17 mouse cellular contexts compared by ENCODE assay signal in the genomic region with DNA sequence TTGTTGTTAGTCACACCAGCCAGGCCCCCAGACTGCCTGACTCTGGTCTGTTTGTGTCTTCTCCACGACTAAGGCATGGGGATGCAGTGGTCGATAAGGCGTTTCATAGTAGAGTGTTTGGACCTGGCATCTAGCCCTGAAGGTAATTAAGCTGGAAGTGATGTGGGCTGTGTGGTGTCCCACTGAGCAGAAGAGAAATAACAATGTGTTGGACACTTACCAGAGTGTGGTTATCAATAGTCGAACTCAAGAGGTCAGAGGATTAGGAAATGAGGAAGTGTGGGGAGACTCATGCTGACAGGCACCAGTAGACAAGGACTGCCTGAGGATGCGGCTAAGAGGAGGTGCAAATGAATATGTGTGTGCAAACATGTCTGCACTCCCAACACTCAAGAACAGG. TPM values are rescaled to one million over a fixed set of nuclear protein-coding genes. Genes with fewer than 3 reads are reported as not detected.
DNase-seq lines count a peak whose midpoint lies in the region; ATAC-seq and TF ChIP-seq lines count a peak whose summit lies in the region.
"Not testable (repeated sequence)": the region's sequence is repeated elsewhere in the genome, so short reads cannot be mapped to it uniquely, and the experiment has no call there.
"Had no signal": no experiment of that assay in that cellular context is flagged by ENCODE, and none has a peak within 500 bp of the region (broad histone marks: within the 10 kb centered on the region; RNA-seq: fewer than 3 reads in every experiment).

No protein-coding gene starts in this region.

- TF ChIP-seq POLR2A in MEL (IDR thresholded peaks at IDR 0.05; ENCODE audit: control insufficient read depth in 1 of 2, insufficient read depth in 1 of 2, low read depth in 1 of 2, low read length in 2 of 2, poor library complexity in 1 of 2); small intestine, adult 2 months (IDR thresholded peaks at IDR 0.05; ENCODE audit: low read depth, low read length): not testable (repeated sequence)

- TF ChIP-seq CTCF in MEL (IDR thresholded peaks at IDR 0.05 in 2 of 3, conservative IDR thresholded peaks at IDR 0.05 in 1 of 3; ENCODE audit: control insufficient read depth in 1 of 3, insufficient read depth in 1 of 3, low read depth in 2 of 3, low read length in 3 of 3, poor library complexity in 1 of 3, severe bottlenecking in 1 of 3); small intestine, adult 2 months (IDR thresholded peaks at IDR 0.05; ENCODE audit: extremely low read depth, insufficient read length, insufficient replicate concordance, low read depth, low read length): not testable (repeated sequence)

- not testable (repeated sequence) for TF ChIP-seq EP300 in MEL (IDR thresholded peaks at IDR 0.05; ENCODE audit: low read depth in 1 of 2, low read length in 2 of 2)

- H3K4me1 ChIP-seq in MEL (ENCODE audit: control insufficient read depth in 1 of 2, insufficient read depth in 2 of 2, low read length in 2 of 2): peaks cover 0 to 13% of the 10 kb centered on the region in 2 experiments; a peak in 2 of 4 replicates
- H3K4me1 ChIP-seq in heart, embryonic 14.5 days (ENCODE audit: control insufficient read depth in 2 of 2, insufficient read depth in 2 of 2, low read length in 2 of 2); small intestine, adult 2 months (ENCODE audit: control insufficient read depth, insufficient read depth, insufficient read length, low read length): not testable (repeated sequence)

- peak; percentile 86 for ATAC-seq in common myeloid progenitor, adult 5-6 weeks (replicated peaks; ENCODE audit: low read depth, poor library complexity, severe bottlenecking)
- peak; percentile 31; the same call in 1 of the 2 replicates for ATAC-seq in heart, embryonic 14.5 days (ENCODE audit: insufficient number of reproducible peaks, insufficient read depth, low FRiP score, low read depth)
- peak; percentile 62 to 76; a peak in 3 of 4 replicates for ATAC-seq in hematopoietic stem cell, adult 5-6 weeks (replicated peaks in 1 of 2; ENCODE audit: insufficient read depth in 1 of 2, low FRiP score in 2 of 2, low TSS enrichment in 1 of 2, low read depth in 1 of 2, poor library complexity in 2 of 2, severe bottlenecking in 2 of 2)
- ATAC-seq in megakaryocyte, adult 5-6 weeks (ENCODE audit: poor library complexity, severe bottlenecking): peak; percentile 81
- peak; percentile 65 for ATAC-seq in monocyte, adult 5-6 weeks (replicated peaks; ENCODE audit: insufficient number of reproducible peaks, low FRiP score, low TSS enrichment, poor library complexity, severe bottlenecking)

- H3K4me2 ChIP-seq in heart, embryonic 14.5 days (ENCODE audit: low read length): not testable (repeated sequence)

- not testable (repeated sequence) for H3K36me3 ChIP-seq in MEL (ENCODE audit: control insufficient read depth in 1 of 2, insufficient read depth in 2 of 2, low read length in 2 of 2); heart, embryonic 14.5 days (ENCODE audit: control insufficient read depth, insufficient read depth, low read length); small intestine, adult 2 months (ENCODE audit: control insufficient read depth, insufficient read depth, low read length)

- DNase-seq in 416B (ENCODE audit: low read depth) (peak; percentile 66), MEL (ENCODE audit: low read depth, low spot score) (peak; percentile 58)

- WGBS in heart, embryonic 14.5 days: 33% methylated on average over 5 of the region's 5 CpGs
- 41% methylated on average over 5 of the region's 5 CpGs for WGBS in small intestine, adult 2 months

- not testable (repeated sequence) for H3K27me3 ChIP-seq in MEL (ENCODE audit: control insufficient read depth in 1 of 2, insufficient read depth in 2 of 2, low read length in 2 of 2); heart, embryonic 14.5 days (ENCODE audit: control insufficient read depth, insufficient read depth, low read length); small intestine, adult 2 months (ENCODE audit: control insufficient read depth, insufficient read depth, low read length)

- TF ChIP-seq RAD21 in MEL (IDR thresholded peaks at IDR 0.05; ENCODE audit: low read depth, low read length): not testable (repeated sequence)

- not testable (repeated sequence) for H3K9ac ChIP-seq in MEL (ENCODE audit: control insufficient read depth, low read depth, low read length, poor library complexity, severe bottlenecking); heart, embryonic 14.5 days (ENCODE audit: low read length)

- H3K79me2 ChIP-seq in MEL (ENCODE audit: control insufficient read depth, insufficient read depth, low read length, poor library complexity): not testable (repeated sequence)

- not testable (repeated sequence) for H3K27ac ChIP-seq in MEL (ENCODE audit: control insufficient read depth, low read depth, low read length); heart, embryonic 14.5 days (replicated peaks in 1 of 2; ENCODE audit: control insufficient read depth in 1 of 2, insufficient read depth in 1 of 2, low read depth in 2 of 2, low read length in 2 of 2)
- peak overlapping the region; percentile 52; the same call in 1 of the 2 replicates for H3K27ac ChIP-seq in small intestine, adult 2 months (ENCODE audit: insufficient read depth, low read depth, low read length)

- not testable (repeated sequence) for H3K4me3 ChIP-seq in MEL (ENCODE audit: control insufficient read depth in 1 of 2, insufficient read depth in 1 of 2, low read depth in 2 of 2, low read length in 2 of 2); heart, embryonic 14.5 days (ENCODE audit: control insufficient read depth in 1 of 2, insufficient read depth in 1 of 2, low read depth in 1 of 2, low read length in 2 of 2); small intestine, adult 2 months (ENCODE audit: low read depth, low read length)

- H3K9me3 ChIP-seq in MEL (replicated peaks; ENCODE audit: insufficient read depth, low read length); heart, embryonic 14.5 days (ENCODE audit: control insufficient read depth, low read length): not testable (repeated sequence)

RNA-seq across cellular contexts. Expression of gene Als2cr12, which starts 17.4 kb away (rescaled TPM):
- 0.10 TPM in 1 of 2 replicates, not detected in the other for total RNA-seq in MEL (2012; rRNA removed)
- polyA plus RNA-seq in MEL (2012; ENCODE audit: insufficient read depth in 1 of 2, insufficient read length in 2 of 2, low read depth in 1 of 2, low replicate concordance in 2 of 2, missing spikeins in 1 of 2): not detected
- total RNA-seq in common myeloid progenitor, adult 5-6 weeks (2017): not detected in 2 replicates
- polyA plus RNA-seq in heart, embryonic 14.5 days (2014; fragmentation: Nextera tagmentation; extraction: Ambion mirVana): not detected in 2 replicates
- total RNA-seq in hematopoietic stem cell, adult 5-6 weeks (2017): not detected in 2 replicates
- total RNA-seq in megakaryocyte, adult 5-6 weeks (2015): 0.14 TPM in 1 of 2 replicates, not detected in the other
- not detected in 2 replicates for total RNA-seq in megakaryocyte, adult 5-6 weeks (2017)
- total RNA-seq in monocyte, adult 5-6 weeks (2017): not detected in 3 replicates
- 0.06 and 0.47 TPM in 2 replicates for polyA plus RNA-seq in small intestine, adult 2 months (2012; rRNA removed)
- polyA plus RNA-seq: activated CD4-positive, CD25-positive, alpha-beta regulatory T cell, adult 4 months; cerebellum, adult 2 months; embryonic facial prominence, embryonic 11.5 days; embryonic facial prominence, embryonic 13.5 days; erythroblast, embryonic 14.5 days; forebrain, embryonic 10.5 days; forebrain, embryonic 12.5 days; forebrain, embryonic 14.5 days; forebrain, embryonic 16.5 days had no signal

RNA-seq across cellular contexts. Expression of gene Cflar, which starts 32.9 kb away (rescaled TPM):
- 12.6 and 13.1 TPM in 2 replicates for total RNA-seq in MEL (2012; rRNA removed)
- 10 to 100 TPM in 1 of 2 experiments, not detected in 1; 13.2 TPM for polyA plus RNA-seq in MEL (2012; ENCODE audit: insufficient read depth in 1 of 2, insufficient read length in 2 of 2, low read depth in 1 of 2, low replicate concordance in 2 of 2, missing spikeins in 1 of 2)
- total RNA-seq in common myeloid progenitor, adult 5-6 weeks (2017): 80.7 and 80.8 TPM in 2 replicates
- 38.7 and 42.2 TPM in 2 replicates for polyA plus RNA-seq in heart, embryonic 14.5 days (2014; fragmentation: Nextera tagmentation; extraction: Ambion mirVana)
- total RNA-seq in hematopoietic stem cell, adult 5-6 weeks (2017): 89.9 and 127 TPM in 2 replicates
- total RNA-seq in megakaryocyte, adult 5-6 weeks (2015): 68.7 and 72.3 TPM in 2 replicates
- 117 and 130 TPM in 2 replicates for total RNA-seq in megakaryocyte, adult 5-6 weeks (2017)
- total RNA-seq in monocyte, adult 5-6 weeks (2017): 127 to 227 TPM (median 128 TPM) in 3 replicates
- polyA plus RNA-seq in small intestine, adult 2 months (2012; rRNA removed): 9.8 and 29.5 TPM in 2 replicates

Comparison
In these comparisons a context has a peak if more than half of its experiments do, and no peak if none do; other contexts are left out.
1. ATAC-seq: peak in every context shown above with its lines; median percentile 86 in common myeloid progenitor, adult 5-6 weeks; 81 in megakaryocyte, adult 5-6 weeks; 69 in hematopoietic stem cell, adult 5-6 weeks; 65 in monocyte, adult 5-6 weeks; 31 in heart, embryonic 14.5 days.